Mouse (Mus musculus): Measurements from ENCODE around the gene Krtap5-4.

The Krtap5-4 gene

DNA sequence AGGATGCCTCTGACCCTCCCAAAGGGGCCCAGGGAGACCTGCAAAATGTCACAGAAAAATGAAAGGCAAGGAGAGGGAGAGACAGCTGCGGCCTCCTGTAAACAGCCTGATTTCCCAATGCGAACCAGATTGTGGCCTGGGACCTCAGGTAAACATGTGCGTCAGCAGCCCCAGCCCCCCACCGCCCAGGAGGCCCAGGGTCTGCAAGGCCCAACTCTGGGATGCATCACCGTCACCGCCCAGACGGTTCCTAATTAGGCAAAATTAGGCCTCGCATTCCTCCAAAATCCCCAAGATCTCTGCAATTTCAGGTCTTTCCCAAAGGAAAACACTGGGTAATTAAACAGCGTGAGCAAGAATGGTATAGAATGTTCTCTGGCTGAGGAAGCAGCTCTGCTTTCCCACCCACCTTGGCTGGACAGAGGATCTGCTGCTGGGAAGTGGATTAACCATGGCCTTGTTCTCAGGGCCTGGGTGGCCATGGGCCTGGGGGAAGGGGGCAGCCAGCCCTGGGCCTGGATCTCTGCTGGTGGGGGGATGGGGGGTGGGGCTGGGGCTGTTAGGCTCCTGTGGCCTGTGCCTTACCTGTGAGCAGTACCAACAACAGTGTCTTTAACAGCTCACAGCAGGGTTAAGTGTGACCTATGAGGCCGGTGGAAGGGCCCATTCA, 18.4 kb downstream of the Krtap5-4 start:
- in situ Hi-C loops (cut with MseI, MboI): loop anchor here in 1 of 2 experiments (10.0 kb wide), 1 partner anchor 363 kb away; no protein-coding TSS in a partner anchor

DNA sequence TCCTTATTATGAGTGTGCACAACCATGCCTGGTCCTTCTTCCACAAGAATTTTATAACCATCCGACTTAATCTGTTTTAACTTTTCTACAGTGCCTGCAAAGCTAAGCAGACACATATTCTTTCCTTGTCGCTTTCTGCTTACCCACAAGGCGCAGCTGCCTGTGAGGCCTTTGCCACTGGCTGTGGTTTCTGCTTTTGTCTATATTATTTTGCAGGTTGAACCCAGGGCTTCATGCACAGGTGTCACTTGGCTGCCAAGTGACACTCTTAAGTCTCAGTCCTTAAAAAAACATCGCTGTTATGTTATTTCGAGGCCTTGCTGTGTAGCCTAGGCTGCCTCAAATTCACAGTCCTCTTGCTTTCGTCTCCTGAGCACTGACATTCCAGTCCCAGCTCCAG, 19.3 kb downstream of the Krtap5-4 start:
- in situ Hi-C loops (cut with MseI, MboI): loop anchor here in 1 of 2 experiments (10.0 kb wide), 1 partner anchor 362 kb away; no protein-coding TSS in a partner anchor

DNA sequence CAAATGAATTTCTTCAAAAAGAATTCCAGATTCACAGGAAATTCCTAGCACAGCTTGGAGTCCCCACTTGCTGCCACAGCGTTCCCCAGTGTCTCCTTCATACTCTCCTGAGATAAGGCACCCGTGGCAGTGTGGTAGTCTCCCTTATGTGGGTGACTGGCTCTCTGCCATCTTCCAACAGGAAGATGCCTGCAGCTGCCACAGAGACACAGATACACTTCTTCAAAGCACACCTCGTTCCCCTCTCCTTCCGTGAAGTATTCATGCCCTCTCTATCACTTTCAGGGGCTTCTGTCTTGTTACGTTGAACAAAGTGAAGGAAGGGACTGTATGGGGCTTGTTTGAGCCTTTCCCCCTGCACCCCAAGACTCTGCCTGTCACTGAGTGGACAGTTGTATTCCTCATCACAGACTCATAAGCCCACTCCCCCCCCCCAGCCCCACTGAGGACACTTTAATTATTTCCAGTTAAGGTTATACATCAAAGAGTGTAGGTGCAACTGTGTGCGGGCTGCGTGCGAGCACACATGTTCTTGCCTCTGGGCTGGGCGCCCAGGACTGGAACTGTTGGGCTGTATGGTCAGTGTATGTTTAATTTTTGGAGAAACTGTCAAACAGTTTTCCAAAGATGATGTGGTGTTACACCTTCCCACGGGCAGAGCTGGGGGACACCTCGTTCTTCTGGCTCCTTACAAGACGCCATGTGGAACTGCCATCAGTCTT, 20.2 kb downstream of the Krtap5-4 start:
- in situ Hi-C loops (cut with MseI, MboI): loop anchor here in 1 of 2 experiments (10.0 kb wide), 1 partner anchor 361 kb away; no protein-coding TSS in a partner anchor

DNA sequence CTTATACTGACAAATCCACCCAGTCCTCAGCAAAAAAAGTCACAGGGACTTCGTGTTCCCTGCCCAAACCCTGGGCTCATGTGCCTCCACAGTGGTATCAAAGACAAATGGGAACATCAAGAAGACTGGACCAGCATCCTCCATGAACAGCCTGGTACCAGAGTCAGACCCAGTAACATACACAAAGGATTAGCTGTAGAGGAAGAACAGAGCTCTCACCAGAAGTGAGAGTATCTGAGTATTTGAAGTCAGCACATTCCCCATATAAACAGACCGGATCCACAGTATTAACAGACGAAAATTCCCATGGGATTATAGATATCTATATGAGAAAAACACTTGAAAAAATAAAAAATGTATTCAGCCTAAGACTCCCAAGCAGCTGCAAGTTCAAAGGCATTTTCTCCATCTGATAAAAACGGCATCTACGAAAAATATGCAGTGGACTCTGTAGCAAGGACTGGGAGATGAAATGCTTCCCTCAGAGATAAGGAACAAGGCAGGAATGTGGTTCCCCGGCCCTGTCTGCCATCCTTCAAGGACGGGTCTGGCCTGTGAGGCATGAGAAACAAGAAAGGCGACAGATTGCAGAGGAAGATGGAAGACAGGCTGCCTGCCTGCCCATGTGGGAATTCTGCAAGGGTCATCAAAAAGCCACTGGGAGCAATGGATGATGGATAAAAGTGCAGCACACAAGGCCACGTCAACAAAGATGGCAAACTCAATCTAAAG, 23.5 kb downstream of the Krtap5-4 start:
- in situ Hi-C loops (cut with MseI, MboI): loop anchor here in 1 of 2 experiments (10.0 kb wide), 1 partner anchor 358 kb away; no protein-coding TSS in a partner anchor

DNA sequence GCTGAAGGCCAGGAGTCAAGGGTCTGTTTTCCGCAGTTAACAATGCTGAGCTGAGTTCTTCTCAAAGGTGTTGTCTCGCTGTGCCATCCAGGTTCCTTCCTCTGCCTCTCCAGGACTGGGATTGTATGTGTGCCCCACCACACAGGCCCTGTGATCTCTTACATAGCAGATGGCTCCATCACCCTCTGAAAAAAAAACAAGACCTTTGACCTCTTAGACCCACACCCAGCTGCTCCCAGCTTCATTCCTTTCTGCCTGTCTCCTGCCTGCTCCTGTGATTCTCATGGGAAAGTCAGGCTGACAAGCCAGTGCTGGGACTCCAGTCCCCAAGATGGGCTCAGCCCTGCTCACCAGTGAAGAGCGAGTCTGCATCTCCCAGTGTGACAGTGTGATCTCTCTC, 25.2 kb downstream of the Krtap5-4 start:
- in situ Hi-C loops (cut with MseI, MboI): loop anchor here in 1 of 2 experiments (10.0 kb wide), 1 partner anchor 356 kb away; no protein-coding TSS in a partner anchor

- in situ Hi-C loops (cut with MseI, MboI): loop anchor here in 1 of 2 experiments (5.0 to 10.0 kb wide), 2 partner anchors 97 to 355 kb away; no protein-coding TSS in a partner anchor
These were observed 26.9 kb downstream of the Krtap5-4 start for GRCm38 (mm10) chr7:142330271-142330724.

DNA sequence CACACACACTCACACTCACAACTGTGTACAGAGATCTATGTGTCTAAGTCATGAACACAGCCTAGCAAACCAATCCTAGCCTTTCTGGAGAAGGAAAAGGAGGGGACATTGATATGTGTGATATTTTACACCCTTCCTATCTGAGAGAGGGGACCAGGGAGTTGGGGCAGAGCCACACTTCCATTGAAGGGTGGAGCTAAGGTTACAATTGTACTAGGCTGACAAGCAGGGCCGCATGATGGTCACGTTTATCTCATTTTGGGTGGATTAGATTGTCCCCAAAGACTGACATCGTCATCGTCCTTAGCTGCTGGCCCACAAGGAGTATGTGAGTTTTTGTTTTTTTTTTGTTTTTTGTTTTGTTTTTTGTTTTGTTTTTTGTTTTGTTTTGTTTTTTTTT, 27.9 kb downstream of the Krtap5-4 start:
- in situ Hi-C loops (cut with MseI, MboI): loop anchor here in 1 of 2 experiments (5.0 to 10.0 kb wide), 2 partner anchors 96 to 354 kb away; no protein-coding TSS in a partner anchor

DNA sequence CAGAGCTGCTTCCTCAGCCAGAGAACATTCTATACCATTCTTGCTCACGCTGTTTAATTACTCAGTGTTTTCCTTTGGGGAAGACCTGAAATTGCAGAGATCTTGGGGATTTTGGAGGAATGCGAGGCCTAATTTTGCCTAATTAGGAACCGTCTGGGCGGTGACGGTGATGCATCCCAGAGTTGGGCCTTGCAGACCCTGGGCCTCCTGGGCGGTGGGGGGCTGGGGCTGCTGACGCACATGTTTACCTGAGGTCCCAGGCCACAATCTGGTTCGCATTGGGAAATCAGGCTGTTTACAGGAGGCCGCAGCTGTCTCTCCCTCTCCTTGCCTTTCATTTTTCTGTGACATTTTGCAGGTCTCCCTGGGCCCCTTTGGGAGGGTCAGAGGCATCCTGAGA, 29.4 kb downstream of the Krtap5-4 start:
- in situ Hi-C loops (cut with MseI, MboI): loop anchor here in 1 of 2 experiments (5.0 to 10.0 kb wide), 2 partner anchors 95 to 352 kb away; no protein-coding TSS in a partner anchor

DNA sequence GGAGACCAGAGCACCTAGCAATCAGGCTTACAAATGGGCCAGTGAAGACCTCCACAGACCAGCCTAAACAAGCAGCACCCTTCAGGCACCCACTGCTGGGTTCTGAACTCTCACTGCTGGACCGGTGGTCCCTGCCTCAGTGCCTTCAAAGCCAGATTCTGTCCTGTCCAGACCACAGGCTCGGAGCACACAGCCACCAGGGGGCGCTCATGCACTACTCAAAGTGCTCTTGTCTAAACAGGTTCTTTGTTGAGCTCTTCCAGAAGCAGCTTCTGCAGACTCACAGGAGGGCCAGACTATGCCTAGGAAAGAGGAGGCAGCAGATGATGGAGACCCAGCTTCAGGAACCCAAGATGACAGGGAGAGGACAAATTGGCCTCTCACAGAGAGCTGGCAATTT, 30.9 kb downstream of the Krtap5-4 start:
- in situ Hi-C loops (cut with MseI, MboI): loop anchor here in 1 of 2 experiments (5.0 to 10.0 kb wide), 2 partner anchors 93 to 351 kb away; no protein-coding TSS in a partner anchor

GRCm38 (mm10) chr7:142335151-142335550, 31.8 kb downstream of the Krtap5-4 start:
- in situ Hi-C loops (cut with MseI, MboI): loop anchor here (5.0 to 10.0 kb wide), 2 partner anchors 87 to 350 kb away; no protein-coding TSS in a partner anchor

DNA sequence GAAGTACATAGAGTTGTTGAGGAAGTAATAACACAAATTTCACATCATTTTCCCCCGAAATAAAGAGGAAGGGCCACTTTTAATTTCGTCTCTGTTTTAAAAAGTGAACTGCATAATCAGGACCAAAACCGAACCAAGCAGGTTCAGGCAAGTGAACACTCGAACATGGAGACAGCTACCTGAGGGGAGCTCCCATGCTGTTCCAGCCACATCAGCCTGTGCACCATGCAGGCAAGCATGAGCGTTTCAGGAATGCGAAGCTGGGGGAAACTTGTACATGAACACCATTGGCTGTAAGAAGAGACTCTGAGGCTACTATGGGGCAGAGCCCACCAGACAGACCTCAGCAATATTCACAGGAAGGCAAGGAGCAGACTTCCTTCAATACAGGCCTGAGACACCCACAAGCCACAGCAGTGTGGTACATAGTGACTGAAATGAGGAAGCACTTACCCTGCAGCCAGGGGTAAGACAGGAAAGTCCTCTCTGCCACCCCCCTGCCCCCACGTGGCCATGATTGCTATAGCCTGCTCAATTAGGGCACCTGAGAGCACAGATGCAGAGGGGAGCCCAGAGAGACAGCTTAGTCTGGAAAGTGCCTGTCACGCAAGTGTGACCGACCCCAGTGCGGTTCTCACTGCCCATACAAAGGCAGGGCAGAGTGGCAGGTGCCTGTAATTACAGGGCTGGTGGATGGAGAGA, 37.1 kb downstream of the Krtap5-4 start:
- in situ Hi-C loops (cut with MseI, MboI): no loop called here

DNA sequence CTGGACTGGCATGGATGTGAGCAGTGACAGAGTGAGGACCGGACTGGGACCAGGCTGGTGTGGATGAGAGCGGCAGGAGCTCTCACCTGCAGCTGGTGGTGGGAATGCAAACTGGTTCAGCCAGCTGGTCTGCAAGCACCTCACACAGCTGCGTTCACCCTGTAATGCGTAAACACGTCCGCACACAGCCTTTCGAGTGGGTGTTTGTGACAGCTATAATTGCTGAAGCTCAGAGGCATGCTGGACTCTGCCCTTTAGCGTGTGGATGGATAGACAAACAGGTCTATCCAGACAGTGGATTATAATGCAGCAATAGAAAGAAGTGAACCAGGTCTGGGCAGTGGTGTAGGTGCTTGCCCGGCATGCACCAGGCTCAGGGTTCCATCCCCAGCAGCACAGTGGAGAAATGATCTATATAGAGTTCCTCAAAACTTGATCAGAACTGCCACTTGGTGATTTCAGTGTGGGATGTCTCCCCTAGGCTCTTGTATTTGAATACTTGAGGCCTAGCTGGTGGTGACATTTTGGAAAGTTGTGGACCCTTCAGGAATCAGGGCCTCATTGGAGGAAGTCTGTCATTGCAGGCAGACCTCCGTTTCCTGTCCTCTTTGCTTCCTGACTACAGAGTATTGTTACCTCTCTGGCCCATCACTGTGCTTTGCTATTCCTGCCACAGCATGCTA, 38.4 kb downstream of the Krtap5-4 start:
- in situ Hi-C loops (cut with MseI, MboI): no loop called here

- in situ Hi-C loops (cut with MseI, MboI): no loop called here
These were observed 38.9 kb downstream of the Krtap5-4 start for GRCm38 (mm10) chr7:142342247-142342640.

DNA sequence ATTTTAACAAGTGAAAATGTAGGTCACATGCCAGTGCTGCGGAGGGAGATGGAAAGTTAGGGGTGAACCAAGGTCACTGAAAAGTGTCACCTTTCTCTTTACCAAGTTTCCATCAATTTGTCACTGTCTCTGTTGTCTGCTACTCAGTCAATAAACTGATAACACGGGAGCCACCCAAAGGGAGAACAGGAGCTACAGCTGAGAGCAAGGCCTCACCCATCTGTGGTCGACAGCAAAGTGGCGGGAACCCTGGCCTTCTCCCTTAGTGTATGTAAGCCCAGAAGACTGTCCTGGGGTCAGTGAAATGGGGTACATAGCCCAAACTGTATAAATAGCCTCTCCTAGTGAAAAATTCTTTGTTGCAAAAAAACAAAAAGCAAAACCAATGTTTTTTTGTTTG, 44.2 kb downstream of the Krtap5-4 start:
- in situ Hi-C loops (cut with MseI, MboI): no loop called here

- in situ Hi-C loops (cut with MseI, MboI): no loop called here
These were observed 46.1 kb downstream of the Krtap5-4 start for GRCm38 (mm10) chr7:142349308-142349961.

- in situ Hi-C loops (cut with MseI, MboI): no loop called here
These were observed 48.2 kb downstream of the Krtap5-4 start for GRCm38 (mm10) chr7:142351569-142351968.

GRCm38 (mm10) chr7:142353854-142354253, 50.5 kb downstream of the Krtap5-4 start:
- in situ Hi-C loops (cut with MseI, MboI): no loop called here

All from mouse trophoblast stem cell (cell line).